Mouse (Mus musculus): ENCODE measurements around the gene Chd9.

DNA sequence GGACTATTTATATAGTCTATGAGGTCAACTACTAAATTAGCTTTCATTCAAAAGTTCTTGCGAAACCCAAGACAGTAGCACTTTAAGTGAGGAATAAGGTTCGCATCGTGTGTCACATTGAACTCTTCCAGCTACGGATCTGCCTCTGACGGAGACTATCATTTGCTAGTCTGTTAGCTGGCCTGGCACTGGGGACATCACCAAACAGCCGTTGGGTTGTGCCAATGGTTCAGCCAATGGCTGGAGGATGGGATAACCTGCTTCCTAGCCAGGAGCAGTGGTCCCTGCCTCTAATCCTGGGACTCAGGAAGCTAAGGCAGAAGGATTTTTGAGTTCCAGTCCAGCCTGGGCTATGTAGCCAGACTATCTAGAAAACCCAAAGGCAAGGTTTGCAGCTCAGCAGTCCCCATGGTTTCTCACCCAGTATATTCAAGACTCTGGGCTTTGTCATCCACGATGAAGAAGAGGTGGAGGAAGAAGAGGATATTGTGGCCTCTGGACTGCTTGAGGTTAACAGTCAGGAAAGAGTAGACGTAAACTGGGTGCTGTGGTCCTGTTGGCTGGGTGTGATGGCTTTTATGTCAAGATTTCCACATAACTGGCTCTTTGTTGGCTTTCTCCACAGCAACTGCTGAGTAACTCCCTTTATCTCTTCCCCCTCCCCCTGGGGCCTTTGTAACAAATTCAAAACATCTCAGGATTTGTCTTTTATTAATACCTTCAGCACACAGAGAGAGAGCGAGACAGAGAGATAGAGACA, 8.4 kb upstream of the Chd9 start:
- TF ChIP-seq GATA1 (IDR thresholded peaks at IDR 0.05; ENCODE audit: low read length) (no peak), TAL1 (IDR thresholded peaks at IDR 0.05; ENCODE audit: low read length) (no peak)

All from erythroblast, embryonic 14.5 days (primary cell).